7 mouse cellular contexts compared by ENCODE assay signal in the genomic region with DNA sequence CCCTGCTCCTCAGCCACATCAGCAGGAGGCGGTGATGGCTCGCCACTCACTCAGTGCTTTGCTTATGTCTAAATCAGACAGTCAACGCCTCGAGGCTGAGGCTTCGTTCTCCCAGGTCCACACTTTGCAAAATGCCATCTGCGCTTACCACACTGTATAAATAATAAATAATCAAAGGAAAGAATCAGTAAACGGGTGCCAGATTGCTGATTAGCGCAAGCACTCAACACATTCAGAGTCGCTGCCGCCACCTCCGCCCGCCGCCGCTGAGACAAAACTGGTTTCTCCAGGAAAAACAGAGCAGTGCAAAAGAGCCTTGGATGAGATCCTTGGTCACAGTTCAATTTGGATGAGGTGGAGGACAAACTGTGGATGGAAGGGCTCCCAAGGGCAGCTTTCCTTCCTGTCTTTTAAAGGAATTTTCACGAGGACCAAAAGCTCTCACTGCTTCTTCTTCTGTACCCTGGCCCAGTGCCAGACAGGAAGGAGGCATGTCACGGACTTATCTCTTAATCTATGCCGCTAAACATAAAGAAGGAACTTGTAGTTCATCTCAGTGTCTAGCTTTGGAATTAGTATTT. TPM values are rescaled to one million over a fixed set of nuclear protein-coding genes. Genes with fewer than 3 reads are reported as not detected.
DNase-seq lines count a peak whose midpoint lies in the region; ATAC-seq and TF ChIP-seq lines count a peak whose summit lies in the region.

No protein-coding gene starts in this region.

- peak overlapping the region; percentile 78 for H3K27ac ChIP-seq in gastrocnemius, adult 2 months
- no peak overlapping the region for H3K27ac ChIP-seq in hindbrain, embryonic 15.5 days (replicated peaks)

- ATAC-seq in activated CD4-positive, CD25-positive, alpha-beta regulatory T cell, adult 4 months, result peak; percentile 70
- no peak for ATAC-seq in hindbrain, embryonic 15.5 days (ENCODE audit: low FRiP score, low read depth)

- no peak for TF ChIP-seq CTCF in gastrocnemius, adult 2 months (IDR thresholded peaks at IDR 0.05)

- no peaks in the 10 kb centered on the region for H3K27me3 ChIP-seq in hindbrain, embryonic 15.5 days

- H3K4me3 ChIP-seq in gastrocnemius, adult 2 months, result peak overlapping the region; percentile 51
- no peak overlapping the region for H3K4me3 ChIP-seq in hindbrain, embryonic 15.5 days

- 48% methylated on average over 17 of the region's 17 CpGs for WGBS in hindbrain, embryonic 15.5 days

- peak; percentile 60 for DNase-seq in cerebellum, adult 11-12 months
- peak; percentile 67 for DNase-seq in gastrocnemius, adult 2 months
- peak; percentile 44 to 56 for DNase-seq in layer of hippocampus, postnatal 10 days (ENCODE audit: low spot score in 2 of 2)
- peak; percentile 58 for DNase-seq in lung, postnatal 25 days (ENCODE audit: low spot score)
- DNase-seq in testis, postnatal 10 days (ENCODE audit: low spot score), result peak; percentile 77

- no peaks in the 10 kb centered on the region for H3K9me3 ChIP-seq in hindbrain, embryonic 15.5 days

- peak overlapping the region; percentile 29 for H3K4me2 ChIP-seq in hindbrain, embryonic 15.5 days

- peaks cover 22% of the 10 kb centered on the region for H3K4me1 ChIP-seq in hindbrain, embryonic 15.5 days (replicated peaks)

- H3K36me3 ChIP-seq in hindbrain, embryonic 15.5 days, result no peaks in the 10 kb centered on the region

- H3K9ac ChIP-seq in hindbrain, embryonic 15.5 days, result no peak overlapping the region

- intact Hi-C loops in gastrocnemius, adult 2 months (cut with DNase I), result no loop called here

RNA-seq across cellular contexts. Expression of gene Nepro, which starts 32.5 kb away (rescaled TPM):
- 1 to 10 TPM; 5.7 to 5.8 TPM for polyA plus RNA-seq in activated CD4-positive, CD25-positive, alpha-beta regulatory T cell, adult 4 months (2017; shearing (Covaris generic))
- total RNA-seq in gastrocnemius, adult 2 months (2021), result 1 to 10 TPM; 3.2 to 3.4 TPM
- polyA plus RNA-seq in hindbrain, embryonic 15.5 days (2015; fragmentation: Nextera tagmentation; extraction: Ambion mirVana), result 4.3 and 4.4 TPM in 2 replicates
- 1 to 10 TPM; 4.7 to 5.3 TPM for total RNA-seq in layer of hippocampus, postnatal 10 days (2021)

RNA-seq across cellular contexts. Expression of gene Gtpbp8, which starts 54.5 kb away (rescaled TPM):
- 10 to 100 TPM; 34.5 to 43.4 TPM for polyA plus RNA-seq in activated CD4-positive, CD25-positive, alpha-beta regulatory T cell, adult 4 months (2017; shearing (Covaris generic))
- 10 to 100 TPM in 1 of 2 experiments, 1 to 10 TPM in 1; 8.3 to 10.5 TPM for total RNA-seq in gastrocnemius, adult 2 months (2021)
- 38.2 and 38.6 TPM in 2 replicates for polyA plus RNA-seq in hindbrain, embryonic 15.5 days (2015; fragmentation: Nextera tagmentation; extraction: Ambion mirVana)
- 10 to 100 TPM; 25.5 to 29.1 TPM for total RNA-seq in layer of hippocampus, postnatal 10 days (2021)
